Mouse (Mus musculus) urinary bladder, postnatal 25 days (tissue): ENCODE results near the gene Ccr6.

Experiments used
- DNase-seq: peaks from one replicate; pipeline ENCODE4 v3.0.0; 2022; ENCODE audit warnings: low spot score

The Ccr6 gene

DNA sequence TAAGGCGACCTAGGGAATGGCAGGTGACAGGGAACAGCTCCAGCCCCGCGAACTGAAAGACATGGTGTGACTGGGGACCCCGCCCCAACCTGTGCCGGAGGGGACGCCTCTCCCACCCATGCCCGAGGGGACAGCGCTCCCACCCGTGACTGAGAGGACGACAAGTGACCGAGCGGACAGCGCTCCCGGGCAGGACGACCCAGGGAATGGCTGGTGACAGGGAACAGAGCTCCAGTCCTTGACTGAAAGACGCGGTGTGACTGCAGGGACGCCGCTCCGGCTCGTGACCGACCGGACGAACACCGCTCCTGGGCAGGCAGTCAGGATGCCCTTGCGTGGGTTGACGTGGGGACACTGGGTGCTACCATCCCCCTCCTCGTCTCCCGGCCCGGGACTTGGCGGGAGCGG lies 48.4 kb downstream of the Ccr6 start:
- peak; percentile 22 for DNase-seq

DNA sequence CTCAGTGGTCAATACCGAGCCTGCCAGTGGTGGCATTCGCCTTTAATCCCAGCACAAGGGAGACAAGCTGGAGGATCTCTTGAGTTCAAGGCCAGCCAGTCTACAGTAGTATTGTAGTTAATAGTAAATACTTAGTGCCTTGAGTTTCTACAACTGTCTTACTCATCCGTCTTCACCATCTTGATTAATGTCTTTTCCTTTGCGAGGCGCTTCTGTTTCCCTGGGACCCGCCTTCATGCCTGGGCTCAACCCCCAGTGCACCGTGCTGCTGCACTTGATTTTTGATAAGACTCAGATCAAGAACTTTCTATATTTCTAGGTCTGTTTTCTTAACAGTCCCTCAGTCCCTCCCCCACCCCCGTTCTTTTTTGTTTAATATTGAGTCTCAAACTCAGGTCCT lies 49.2 kb downstream of the Ccr6 start:
- DNase-seq = no peak

DNA sequence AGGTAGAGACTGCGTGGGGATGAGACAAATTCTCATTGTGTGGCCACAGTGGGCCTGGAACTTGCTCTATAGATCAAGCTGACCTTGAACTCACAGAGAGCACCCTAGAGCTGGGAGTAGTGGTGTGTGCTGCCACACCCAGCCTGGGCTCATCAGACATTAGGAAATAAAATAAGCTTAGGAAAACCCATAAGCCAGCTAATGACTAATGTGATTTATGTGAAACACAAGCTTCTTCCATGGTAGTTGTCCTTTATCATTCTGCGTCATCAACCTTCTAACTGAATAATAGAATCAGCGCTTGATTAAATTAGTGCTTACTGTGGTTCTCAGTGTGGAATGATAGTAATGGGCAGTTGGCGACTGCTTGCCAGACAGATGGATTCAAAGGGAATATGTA lies 51.1 kb downstream of the Ccr6 start:
- no peak for DNase-seq

DNA sequence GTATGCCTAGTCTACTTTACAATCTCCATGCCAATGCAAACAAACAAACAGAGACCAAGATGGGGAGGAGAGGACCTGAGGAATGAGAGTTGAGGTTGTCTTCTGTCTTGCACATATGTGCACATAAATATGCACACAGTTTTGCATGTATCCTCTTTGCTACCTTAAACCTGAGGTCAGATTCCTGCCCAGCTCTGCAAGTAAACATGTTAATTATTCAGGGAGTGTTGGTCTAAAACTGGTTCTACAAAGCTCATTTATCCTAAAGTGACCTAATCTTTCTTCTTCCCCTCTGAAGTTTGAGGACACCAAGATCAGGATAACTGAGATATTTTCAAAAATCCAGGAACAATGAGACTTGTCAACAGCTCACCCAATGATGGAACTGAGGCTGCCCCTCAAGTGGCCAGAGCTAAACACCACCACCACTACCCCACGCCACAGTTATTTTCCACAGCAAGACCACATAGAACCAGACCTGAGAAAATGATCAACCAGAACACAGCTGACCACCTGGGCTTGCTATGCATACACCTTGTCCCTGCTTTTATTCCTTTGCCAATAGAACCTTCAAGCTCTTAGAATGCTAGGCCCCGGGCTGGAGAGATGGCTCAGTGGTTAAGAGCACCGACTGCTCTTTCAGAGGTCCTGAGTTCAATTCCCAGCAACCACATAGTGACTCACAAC lies 54.3 kb downstream of the Ccr6 start:
- no peak for DNase-seq

DNA sequence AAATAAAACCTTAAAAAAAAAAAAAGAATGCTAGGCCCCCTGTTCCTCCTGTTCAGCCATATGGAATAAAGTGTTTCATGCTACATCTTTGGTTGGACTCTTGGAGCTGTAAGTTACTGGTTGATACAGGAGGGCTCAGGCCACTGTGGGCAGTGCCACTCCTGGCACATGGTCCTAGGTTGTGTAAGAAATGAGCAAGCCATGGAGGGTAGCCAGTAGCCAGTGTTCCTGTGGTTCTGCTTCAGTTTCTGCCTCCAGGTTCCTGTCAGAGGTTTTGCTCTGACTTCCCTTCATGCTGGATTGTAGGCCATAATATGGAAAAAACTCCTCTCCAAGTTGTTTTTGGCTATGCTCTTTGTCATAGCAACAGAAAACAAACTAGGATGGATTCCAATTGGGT lies 54.9 kb downstream of the Ccr6 start:
- no peak for DNase-seq

DNA sequence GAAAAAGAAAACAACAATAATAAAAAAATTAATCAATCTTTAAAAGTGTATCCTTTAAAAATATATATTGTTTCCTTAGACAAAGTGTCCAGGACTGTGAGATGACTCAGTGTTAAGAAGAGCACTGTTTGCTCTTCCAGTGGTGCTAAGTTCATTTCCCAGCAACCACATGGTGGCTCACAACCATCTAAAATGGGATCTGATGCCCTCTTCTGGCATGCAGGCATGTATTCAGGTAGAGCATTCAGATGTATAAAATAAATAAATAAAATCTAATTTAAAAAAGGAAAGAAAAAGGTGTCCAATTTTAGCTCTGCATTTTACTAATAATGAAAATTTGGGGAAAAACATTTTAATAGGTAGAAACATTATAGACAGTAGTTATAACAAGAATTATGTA lies 60.0 kb downstream of the Ccr6 start:
- DNase-seq = no peak

DNA sequence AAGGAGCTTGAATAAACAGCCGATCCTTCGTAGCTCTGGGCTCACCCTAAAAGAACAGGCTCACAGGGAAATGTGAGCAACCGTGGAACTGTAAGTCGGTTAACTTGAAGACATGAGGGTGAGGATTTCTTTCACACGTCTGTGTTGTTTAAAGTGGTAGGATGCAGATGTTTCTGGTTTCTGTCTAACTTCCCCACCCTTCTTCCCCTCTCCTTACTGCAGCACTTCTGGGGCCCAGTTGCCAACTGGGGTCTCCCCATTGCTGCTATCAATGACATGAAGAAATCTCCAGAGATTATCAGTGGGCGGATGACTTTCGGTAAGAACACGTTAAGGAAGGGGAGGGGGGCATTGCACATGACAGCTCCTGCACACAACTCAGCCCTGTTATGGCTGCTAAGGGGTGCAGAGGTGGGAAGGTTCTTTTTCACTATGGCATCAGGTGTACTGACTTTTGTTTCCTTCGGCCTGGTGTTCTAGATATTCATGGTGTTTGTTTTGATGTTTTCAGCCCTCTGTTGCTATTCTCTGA lies 60.5 kb downstream of the Ccr6 start:
- DNase-seq = no peak

DNA sequence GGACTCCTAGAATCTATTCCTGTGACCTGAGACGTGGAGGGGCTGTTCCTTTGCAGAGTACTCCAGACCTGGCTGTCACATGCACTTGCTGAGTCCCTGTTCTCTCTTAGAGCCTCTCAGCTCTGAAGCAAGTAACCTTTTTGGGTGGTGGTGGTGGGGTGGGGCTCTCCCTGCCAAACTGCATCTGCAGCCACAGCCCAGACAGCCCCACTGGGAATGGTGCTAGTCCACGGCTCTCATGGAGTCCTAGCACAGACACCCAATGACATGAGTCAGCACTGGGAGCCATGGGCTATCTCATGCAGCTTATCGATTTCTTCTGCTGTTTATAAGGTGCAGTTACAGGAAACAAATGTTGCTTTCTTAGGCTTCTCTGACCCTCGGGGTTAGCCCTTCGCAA lies 61.9 kb downstream of the Ccr6 start:
- no peak for DNase-seq

DNA sequence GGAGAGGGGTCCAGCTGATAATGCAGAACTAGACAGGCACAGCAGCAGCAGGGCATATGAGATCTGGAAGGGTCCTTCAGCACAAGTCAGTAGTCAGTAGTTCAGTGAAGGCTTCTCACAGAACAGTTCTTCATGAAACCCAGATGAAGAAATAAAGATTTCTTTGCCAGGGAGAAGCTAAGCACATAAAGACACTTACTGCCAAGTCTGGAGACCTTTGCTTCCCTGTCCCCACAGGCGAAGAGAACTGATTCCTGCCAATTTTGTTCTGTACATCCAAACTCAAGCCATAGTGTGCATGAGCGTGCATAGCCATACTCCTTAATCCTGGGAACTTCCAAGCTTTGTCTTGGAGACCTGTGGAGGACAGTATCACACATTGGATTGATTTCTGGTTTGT lies 62.4 kb downstream of the Ccr6 start:
- DNase-seq = no peak

DNA sequence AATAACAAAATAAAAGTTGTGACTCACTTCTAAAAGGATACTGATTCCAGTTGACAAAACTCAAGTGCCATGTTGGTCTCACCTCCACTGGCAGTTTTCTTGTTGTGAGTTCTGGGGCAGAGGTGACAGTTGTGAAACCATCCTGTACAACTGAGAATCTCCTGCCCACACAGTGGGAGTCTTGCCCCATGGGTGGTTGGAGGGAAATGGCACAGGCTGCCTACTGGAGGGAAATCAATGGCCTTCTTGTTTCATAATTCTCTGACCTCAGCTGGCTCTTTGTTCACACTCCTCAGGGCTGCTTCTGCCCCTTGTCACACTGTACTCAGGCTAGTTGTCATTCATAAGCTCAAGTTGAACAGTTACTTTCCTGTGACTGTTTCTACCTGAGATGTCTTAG lies 63.7 kb downstream of the Ccr6 start:
- no peak for DNase-seq

DNA sequence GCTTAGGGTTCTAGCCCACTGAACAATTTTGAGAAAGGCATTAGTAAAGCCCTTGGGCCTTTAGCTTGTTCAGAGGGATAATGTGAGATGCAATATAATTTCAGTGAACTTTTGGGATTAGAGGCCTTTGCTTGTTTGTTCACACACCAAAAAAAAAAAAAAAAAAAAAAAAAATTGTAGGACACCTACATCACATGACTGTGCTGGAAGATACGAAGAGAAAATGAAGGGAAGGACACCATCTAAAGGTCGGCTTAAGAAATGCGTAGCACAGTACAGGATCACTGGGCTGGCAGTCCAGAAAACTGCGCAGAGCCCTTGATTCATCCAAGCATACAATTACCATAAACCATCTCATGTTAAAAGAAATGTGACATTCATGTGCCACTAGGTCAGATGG lies 65.7 kb downstream of the Ccr6 start:
- DNase-seq = no peak

DNA sequence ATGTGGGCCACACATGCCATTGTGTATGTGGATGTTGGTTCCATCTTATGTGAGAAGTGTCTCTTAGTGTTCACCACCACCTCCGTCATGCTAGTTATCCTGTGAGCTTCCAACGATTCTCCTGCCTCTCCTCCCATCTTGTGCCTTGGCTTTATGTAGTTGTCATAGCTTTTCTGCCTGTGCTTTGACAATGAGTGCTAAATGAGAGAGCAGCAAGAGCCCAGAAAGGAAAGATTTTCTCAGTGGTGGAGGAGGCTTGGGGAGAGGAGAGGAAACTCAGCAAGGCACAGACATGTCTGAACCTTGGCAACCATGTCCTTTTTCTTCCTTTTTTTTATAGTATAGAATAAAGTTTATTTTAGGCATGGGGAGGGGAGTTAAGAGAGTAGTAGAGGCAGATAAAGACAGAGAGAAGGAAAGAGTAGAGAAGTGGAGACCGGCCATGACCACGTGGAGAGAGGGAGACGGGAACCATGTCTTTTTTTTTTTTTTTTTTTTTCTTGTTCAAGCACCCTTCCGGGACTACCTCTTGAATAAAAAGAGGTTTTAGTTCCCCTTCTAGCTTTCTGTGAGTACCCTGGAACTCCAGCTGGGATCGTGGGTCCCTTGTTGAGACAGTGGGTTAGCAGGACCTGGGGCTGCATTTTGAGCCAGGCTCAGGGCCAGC lies 67.1 kb downstream of the Ccr6 start:
- no peak for DNase-seq

DNA sequence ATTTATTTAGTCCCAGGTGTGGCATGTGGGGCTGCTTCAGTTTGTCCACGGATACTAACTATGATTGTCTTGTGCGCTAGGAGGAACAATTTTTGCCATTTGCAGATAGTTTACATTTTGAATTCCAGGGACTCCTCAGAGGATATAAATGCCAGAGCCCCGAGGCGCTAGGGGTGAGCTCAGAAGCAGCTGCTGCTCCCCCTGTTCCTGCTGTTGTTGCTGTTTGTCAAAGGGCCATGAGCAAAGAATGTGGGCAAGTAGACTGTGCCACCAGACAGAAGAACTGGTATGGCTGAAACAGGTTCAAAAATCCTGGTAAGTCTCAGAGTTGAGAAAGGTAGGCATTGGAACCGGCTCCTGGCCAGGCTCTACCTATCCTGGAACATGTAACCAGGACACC lies 67.8 kb downstream of the Ccr6 start:
- DNase-seq = no peak

DNA sequence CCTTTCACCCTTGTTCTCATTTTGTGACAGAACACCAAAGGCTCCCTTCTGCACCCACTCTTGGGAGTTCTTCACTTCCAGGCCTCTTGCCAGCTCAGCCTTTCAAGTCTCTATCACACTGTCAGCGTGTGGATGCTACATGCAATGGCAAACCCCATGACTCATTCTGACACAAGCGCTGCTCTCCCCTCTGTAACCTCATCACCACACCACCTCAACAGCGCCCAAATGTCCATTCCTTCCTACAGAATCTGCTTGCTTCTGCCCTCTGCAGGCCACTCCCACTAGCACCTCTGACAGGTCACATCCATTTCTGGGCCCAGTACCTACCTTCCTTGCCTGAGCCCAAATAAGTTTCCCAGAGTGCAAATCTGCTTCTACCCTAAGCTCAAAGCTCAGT lies 70.0 kb downstream of the Ccr6 start:
- no peak for DNase-seq
